Mouse (Mus musculus) intestine, embryonic 16.5 days (tissue): ENCODE data around the gene Dgat2. TPM values are rescaled to one million over a fixed set of nuclear protein-coding genes. Genes with fewer than 3 reads are reported as not detected.

Source experiments
- ATAC-seq: fragments of 200-750 bp; cut with Nextera tagmentation; 2 replicates; pipeline ENCODE4 v1.8.0; 2017; ENCODE audit warnings: moderate TSS enrichment, moderate library complexity
- H3K27ac ChIP-seq: fragments of 300-500 bp; sonication (generic); 2 replicates; pipeline ENCODE4 v1.5.1; 2014; ENCODE audit warnings: mild to moderate bottlenecking, low read length
- H3K27me3 ChIP-seq: fragments of 300-500 bp; sonication (generic); replicated peaks from 2 replicates; pipeline ENCODE4 v1.6.1; 2014; ENCODE audit warnings: low read length, control low read depth, mixed read lengths; ENCODE audit not compliant: control insufficient read depth, insufficient read depth
- H3K36me3 ChIP-seq: fragments of 300-500 bp; sonication (generic); 2 replicates; pipeline ENCODE4 v1.6.1; 2014; ENCODE audit warnings: low read length, control low read depth; ENCODE audit not compliant: control insufficient read depth, insufficient read depth
- H3K4me1 ChIP-seq: fragments of 300-500 bp; sonication (generic); 2 replicates; pipeline ENCODE4 v1.6.1; 2014; ENCODE audit warnings: low read length, control low read depth, mixed read lengths; ENCODE audit not compliant: control insufficient read depth, insufficient read depth
- H3K4me2 ChIP-seq: fragments of 300-500 bp; sonication (generic); 2 replicates; pipeline ENCODE4 v1.6.1; 2014; ENCODE audit warnings: low read depth, low read length, control low read depth
- H3K4me3 ChIP-seq: fragments of 300-500 bp; sonication (generic); 2 replicates; pipeline ENCODE4 v1.5.1; 2014; ENCODE audit warnings: mild to moderate bottlenecking, low read length
- H3K9ac ChIP-seq: fragments of 300-500 bp; sonication (generic); 2 replicates; pipeline ENCODE4 v1.6.1; 2014; ENCODE audit warnings: low read depth, low read length
- H3K9me3 ChIP-seq: fragments of 300-500 bp; sonication (generic); 2 replicates; pipeline ENCODE4 v1.6.1; 2016; ENCODE audit warnings: low read length, control low read depth; ENCODE audit not compliant: control insufficient read depth
- WGBS: fragments of 180-500 bp; shearing (Covaris S2); extraction: QIAGEN DNeasy Blood & Tissue Kit; methylation state at CpG from one replicate; pipeline ENCODE4 v1.1.7; 2014; 5-methylcytosine and 5-hydroxymethylcytosine counted together
- polyA plus RNA-seq: library from polyadenylated mRNA; unstranded; fragments of >200 nt; fragmentation: Nextera tagmentation; extraction: Ambion mirVana; gene quantifications from 2 replicates; pipeline ENCODE4 v1.2.1, GENCODE M21; 2015

The Dgat2 gene
- polyA plus RNA-seq, 1 experiment from 2014 or later, result 325 TPM

- Histone ChIP-seq H3K27me3 (no peaks in the 10 kb centered on the region), H3K4me2 (no peak overlapping the region), H3K4me1 (peaks cover 15% of the 10 kb centered on the region; the same call in 1 of the 2 replicates), H3K4me3 (no peak overlapping the region), H3K9ac (no peak overlapping the region), H3K9me3 (no peaks in the 10 kb centered on the region), H3K36me3 (no peaks in the 10 kb centered on the region), H3K27ac (peak overlapping the region; percentile 94)
- WGBS, result 65% methylated on average over 3 of the region's 3 CpGs
- ATAC-seq, result no peak
These were observed 35.0 kb upstream of the Dgat2 start for GRCm38 (mm10) chr7:99217338-99218074.

GRCm38 (mm10) chr7:99215347-99215855, 32.9 kb upstream of the Dgat2 start:
- peak overlapping the region; percentile 94 for H3K27ac ChIP-seq

GRCm38 (mm10) chr7:99214621-99215185, 32.2 kb upstream of the Dgat2 start:
- Histone ChIP-seq H3K4me3 (no peak overlapping the region), H3K27ac (peak overlapping the region; percentile 94), H3K9me3 (no peaks in the 10 kb centered on the region), H3K27me3 (no peaks in the 10 kb centered on the region), H3K4me2 (no peak overlapping the region), H3K4me1 (peaks cover 15% of the 10 kb centered on the region; the same call in 1 of the 2 replicates), H3K9ac (0 out of 2 replicates have a peak overlapping the region, but pooled peaks have one; percentile 30), H3K36me3 (no peaks in the 10 kb centered on the region)
- 69% methylated on average over 10 of the region's 10 CpGs for WGBS
- ATAC-seq, result peak; percentile 84

More at GRCm38 (mm10) chr7:99215347-99215855, 32.9 kb upstream of the Dgat2 start:
- H3K9me3 ChIP-seq, result no peaks in the 10 kb centered on the region
- peak; percentile 69 for ATAC-seq
- peak overlapping the region; percentile 21 for H3K9ac ChIP-seq
- no peaks in the 10 kb centered on the region for H3K27me3 ChIP-seq
- peaks cover 15% of the 10 kb centered on the region; the same call in 1 of the 2 replicates for H3K4me1 ChIP-seq
- 36% methylated on average over 8 of the region's 8 CpGs for WGBS
- no peak overlapping the region for H3K4me3 ChIP-seq
- H3K36me3 ChIP-seq, result no peaks in the 10 kb centered on the region
- H3K4me2 ChIP-seq, result no peak overlapping the region

GRCm38 (mm10) chr7:99213686-99214085, 31.2 kb upstream of the Dgat2 start:
- no peak for ATAC-seq
- Histone ChIP-seq H3K27ac (no peak overlapping the region), H3K36me3 (no peaks in the 10 kb centered on the region), H3K27me3 (no peaks in the 10 kb centered on the region), H3K4me1 (peaks cover 15% of the 10 kb centered on the region; the same call in 1 of the 2 replicates), H3K4me2 (no peak overlapping the region), H3K9ac (no peak overlapping the region), H3K4me3 (no peak overlapping the region), H3K9me3 (no peaks in the 10 kb centered on the region)
- WGBS, result 78% methylated on average over 2 of the region's 2 CpGs

- Histone ChIP-seq H3K36me3 (no peaks in the 10 kb centered on the region), H3K27me3 (no peaks in the 10 kb centered on the region), H3K9me3 (no peaks in the 10 kb centered on the region), H3K4me3 (no peak overlapping the region), H3K4me2 (no peak overlapping the region), H3K27ac (no peak overlapping the region), H3K4me1 (peaks cover 15% of the 10 kb centered on the region; the same call in 1 of the 2 replicates), H3K9ac (no peak overlapping the region)
- 89% methylated on average over 1 of the region's 1 CpGs for WGBS
- no peak for ATAC-seq
These were observed 30.5 kb upstream of the Dgat2 start for GRCm38 (mm10) chr7:99213056-99213455.

GRCm38 (mm10) chr7:99208704-99209103, 26.2 kb upstream of the Dgat2 start:
- no peaks in the 10 kb centered on the region for H3K4me1 ChIP-seq
- H3K9ac ChIP-seq, result no peak overlapping the region
- peak overlapping the region; percentile 7; the same call in 1 of the 2 replicates for H3K27ac ChIP-seq
- H3K36me3 ChIP-seq, result no peaks in the 10 kb centered on the region
- 76% methylated on average over 4 of the region's 4 CpGs for WGBS
- no peak overlapping the region for H3K4me2 ChIP-seq
- H3K27me3 ChIP-seq, result no peaks in the 10 kb centered on the region
- no peak overlapping the region for H3K4me3 ChIP-seq
- peak; percentile 76 for ATAC-seq
- no peaks in the 10 kb centered on the region for H3K9me3 ChIP-seq

GRCm38 (mm10) chr7:99206364-99206763, 23.8 kb upstream of the Dgat2 start:
- Histone ChIP-seq H3K36me3 (no peaks in the 10 kb centered on the region), H3K4me1 (peaks cover 7% of the 10 kb centered on the region), H3K4me3 (no peak overlapping the region), H3K4me2 (no peak overlapping the region), H3K9ac (no peak overlapping the region), H3K27me3 (no peaks in the 10 kb centered on the region), H3K9me3 (no peaks in the 10 kb centered on the region), H3K27ac (peak overlapping the region; percentile 2; the same call in 1 of the 2 replicates)
- WGBS, result 57% methylated on average over 7 of the region's 7 CpGs
- 0 out of 2 replicates have a peak, but pooled peaks have one; percentile 22 for ATAC-seq

- 81% methylated on average over 7 of the region's 7 CpGs for WGBS
- ATAC-seq, result no peak
These were observed 19.6 kb upstream of the Dgat2 start for GRCm38 (mm10) chr7:99202163-99202562.

GRCm38 (mm10) chr7:99200290-99200689, 17.8 kb upstream of the Dgat2 start:
- H3K4me3 ChIP-seq, result no peak overlapping the region
- no peak overlapping the region for H3K9ac ChIP-seq
- no peaks in the 10 kb centered on the region for H3K9me3 ChIP-seq
- H3K4me2 ChIP-seq, result no peak overlapping the region
- peaks cover 19% of the 10 kb centered on the region for H3K4me1 ChIP-seq
- H3K36me3 ChIP-seq, result no peaks in the 10 kb centered on the region
- WGBS, result 18% methylated on average over 4 of the region's 4 CpGs
- H3K27ac ChIP-seq, result no peak overlapping the region
- H3K27me3 ChIP-seq, result no peaks in the 10 kb centered on the region
- peak; percentile 80 for ATAC-seq

More at GRCm38 (mm10) chr7:99202163-99202562, 19.6 kb upstream of the Dgat2 start:
- Histone ChIP-seq H3K27ac (no peak overlapping the region), H3K4me3 (no peak overlapping the region), H3K27me3 (no peaks in the 10 kb centered on the region), H3K36me3 (no peaks in the 10 kb centered on the region), H3K4me2 (no peak overlapping the region), H3K9me3 (no peaks in the 10 kb centered on the region), H3K9ac (no peak overlapping the region), H3K4me1 (peaks cover 19% of the 10 kb centered on the region)
